Mouse (Mus musculus) liver, embryonic 12.5 days (tissue): Measurements from ENCODE around the gene Oprm1. TPM values are rescaled to one million over a fixed set of nuclear protein-coding genes. Genes with fewer than 3 reads are reported as not detected.

Source experiments
- ATAC-seq: fragments of 200-750 bp; cut with Nextera tagmentation; 2 replicates; pipeline ENCODE4 v1.8.0; 2017; ENCODE audit warnings: moderate number of reproducible peaks, mild to moderate bottlenecking, moderate library complexity
- H3K27ac ChIP-seq: fragments of 300-500 bp; sonication (generic); 2 replicates; pipeline ENCODE4 v1.5.1; 2016; ENCODE audit warnings: mild to moderate bottlenecking
- H3K27me3 ChIP-seq: fragments of 300-500 bp; sonication (generic); replicated peaks from 2 replicates; pipeline ENCODE4 v1.6.1; 2016; ENCODE audit warnings: mild to moderate bottlenecking, moderate library complexity
- H3K36me3 ChIP-seq: fragments of 300-500 bp; sonication (generic); 2 replicates; pipeline ENCODE4 v1.6.1; 2016; ENCODE audit warnings: mild to moderate bottlenecking, moderate library complexity
- H3K4me1 ChIP-seq: fragments of 300-500 bp; sonication (generic); 2 replicates; pipeline ENCODE4 v1.6.1; 2016
- H3K4me2 ChIP-seq: fragments of 300-500 bp; sonication (generic); 2 replicates; pipeline ENCODE4 v1.6.1; 2016; ENCODE audit warnings: mild to moderate bottlenecking, moderate library complexity
- H3K4me3 ChIP-seq: fragments of 300-500 bp; sonication (generic); 2 replicates; pipeline ENCODE4 v1.5.1; 2016; ENCODE audit warnings: mild to moderate bottlenecking, moderate library complexity
- H3K9ac ChIP-seq: fragments of 300-500 bp; sonication (generic); 2 replicates; pipeline ENCODE4 v1.6.1; 2016; ENCODE audit warnings: mild to moderate bottlenecking, moderate library complexity
- H3K9me3 ChIP-seq: fragments of 300-500 bp; sonication (generic); replicated peaks from 2 replicates; pipeline ENCODE4 v1.6.1; 2016; ENCODE audit warnings: mild to moderate bottlenecking, moderate library complexity
- WGBS: fragments of 180-500 bp; shearing (Covaris S2); methylation state at CpG from one replicate; pipeline ENCODE4 v1.1.7; 2016; ENCODE audit not compliant: insufficient replicate concordance; 5-methylcytosine and 5-hydroxymethylcytosine counted together
- polyA plus RNA-seq: library from polyadenylated mRNA; unstranded; fragments of >200 nt; fragmentation: Nextera tagmentation; extraction: Ambion mirVana; gene quantifications from 2 replicates; pipeline ENCODE4 v1.2.1, GENCODE M21; 2016

The Oprm1 gene
- polyA plus RNA-seq, 1 experiment from 2014 or later, result not detected

GRCm38 (mm10) chr10:7062993-7063392 is 304.7 kb downstream of the Oprm1 start:
- Histone ChIP-seq H3K4me2 (no peak overlapping the region), H3K9me3 (no peaks in the 10 kb centered on the region), H3K9ac (no peak overlapping the region), H3K27ac (no peak overlapping the region), H3K27me3 (no peaks in the 10 kb centered on the region), H3K4me3 (no peak overlapping the region), H3K4me1 (no peaks in the 10 kb centered on the region), H3K36me3 (no peaks in the 10 kb centered on the region)
- 16% methylated on average over 7 of the region's 7 CpGs for WGBS
- ATAC-seq, result no peak

GRCm38 (mm10) chr10:7063752-7064457 is 305.6 kb downstream of the Oprm1 start:
- Histone ChIP-seq H3K4me3 (no peak overlapping the region), H3K27ac (no peak overlapping the region)

GRCm38 (mm10) chr10:7068608-7069007 is 310.3 kb downstream of the Oprm1 start:
- Histone ChIP-seq H3K9ac (no peak overlapping the region), H3K27ac (no peak overlapping the region), H3K4me1 (no peaks in the 10 kb centered on the region), H3K4me2 (no peak overlapping the region), H3K9me3 (no peaks in the 10 kb centered on the region), H3K27me3 (no peaks in the 10 kb centered on the region), H3K4me3 (no peak overlapping the region), H3K36me3 (no peaks in the 10 kb centered on the region)
- no peak for ATAC-seq
- 46% methylated on average over 12 of the region's 12 CpGs for WGBS

More at GRCm38 (mm10) chr10:7063752-7064457, 305.6 kb downstream of the Oprm1 start:
- Histone ChIP-seq H3K4me1 (no peaks in the 10 kb centered on the region), H3K36me3 (no peaks in the 10 kb centered on the region), H3K27me3 (no peaks in the 10 kb centered on the region), H3K9ac (no peak overlapping the region), H3K4me2 (no peak overlapping the region), H3K9me3 (no peaks in the 10 kb centered on the region)
- 36% methylated on average over 9 of the region's 9 CpGs for WGBS
- ATAC-seq, result no peak

- no peak overlapping the region for H3K27ac ChIP-seq
- no peak overlapping the region for H3K4me3 ChIP-seq
- H3K27me3 ChIP-seq, result no peaks in the 10 kb centered on the region
- no peak overlapping the region for H3K4me2 ChIP-seq
- H3K9ac ChIP-seq, result no peak overlapping the region
- H3K4me1 ChIP-seq, result no peaks in the 10 kb centered on the region
- no peaks in the 10 kb centered on the region for H3K36me3 ChIP-seq
- no peaks in the 10 kb centered on the region for H3K9me3 ChIP-seq
- WGBS, result 69% methylated on average over 2 of the region's 2 CpGs
- ATAC-seq, result no peak
These were observed 310.8 kb downstream of the Oprm1 start for GRCm38 (mm10) chr10:7069090-7069489.

- H3K27me3 ChIP-seq, result no peaks in the 10 kb centered on the region
- H3K36me3 ChIP-seq, result no peaks in the 10 kb centered on the region
- ATAC-seq, result no peak
- no peaks in the 10 kb centered on the region for H3K4me1 ChIP-seq
- no peak overlapping the region for H3K4me2 ChIP-seq
- H3K4me3 ChIP-seq, result no peak overlapping the region
- H3K9me3 ChIP-seq, result no peaks in the 10 kb centered on the region
- 56% methylated on average over 8 of the region's 8 CpGs for WGBS
- no peak overlapping the region for H3K27ac ChIP-seq
- no peak overlapping the region for H3K9ac ChIP-seq
These were observed 312.0 kb downstream of the Oprm1 start for GRCm38 (mm10) chr10:7070100-7070835.

- H3K4me3 ChIP-seq, result no peak overlapping the region
- H3K9ac ChIP-seq, result no peak overlapping the region
- H3K36me3 ChIP-seq, result no peaks in the 10 kb centered on the region
- 74% methylated on average over 5 of the region's 5 CpGs for WGBS
- no peak overlapping the region for H3K4me2 ChIP-seq
- H3K27me3 ChIP-seq, result no peaks in the 10 kb centered on the region
- no peaks in the 10 kb centered on the region for H3K4me1 ChIP-seq
- H3K27ac ChIP-seq, result no peak overlapping the region
- no peak for ATAC-seq
- H3K9me3 ChIP-seq, result no peaks in the 10 kb centered on the region
These were observed 312.6 kb downstream of the Oprm1 start for GRCm38 (mm10) chr10:7070924-7071323.

GRCm38 (mm10) chr10:7074231-7074630 is 315.9 kb downstream of the Oprm1 start:
- no peak for ATAC-seq
- Histone ChIP-seq H3K27ac (no peak overlapping the region), H3K9ac (no peak overlapping the region), H3K27me3 (no peaks in the 10 kb centered on the region), H3K4me1 (no peaks in the 10 kb centered on the region), H3K36me3 (no peaks in the 10 kb centered on the region), H3K9me3 (no peaks in the 10 kb centered on the region), H3K4me3 (no peak overlapping the region), H3K4me2 (no peak overlapping the region)
- WGBS, result 46% methylated on average over 2 of the region's 2 CpGs

- Histone ChIP-seq H3K9me3 (no peaks in the 10 kb centered on the region), H3K27me3 (no peaks in the 10 kb centered on the region), H3K4me2 (no peak overlapping the region), H3K4me1 (no peaks in the 10 kb centered on the region), H3K36me3 (no peaks in the 10 kb centered on the region), H3K27ac (no peak overlapping the region), H3K4me3 (no peak overlapping the region), H3K9ac (no peak overlapping the region)
- WGBS, result 74% methylated on average over 2 of the region's 2 CpGs
- ATAC-seq, result no peak
These were observed 317.4 kb downstream of the Oprm1 start for GRCm38 (mm10) chr10:7075661-7076060.

GRCm38 (mm10) chr10:7076201-7076600 is 317.9 kb downstream of the Oprm1 start:
- no peaks in the 10 kb centered on the region for H3K4me1 ChIP-seq
- H3K27ac ChIP-seq, result no peak overlapping the region
- no peak overlapping the region for H3K9ac ChIP-seq
- no peak for ATAC-seq
- WGBS, result 11% methylated on average over 8 of the region's 8 CpGs
- H3K4me3 ChIP-seq, result no peak overlapping the region
- no peak overlapping the region for H3K4me2 ChIP-seq
- no peaks in the 10 kb centered on the region for H3K9me3 ChIP-seq
- no peaks in the 10 kb centered on the region for H3K36me3 ChIP-seq
- H3K27me3 ChIP-seq, result no peaks in the 10 kb centered on the region

- Histone ChIP-seq H3K9ac (no peak overlapping the region), H3K4me2 (no peak overlapping the region), H3K27ac (no peak overlapping the region), H3K4me3 (no peak overlapping the region), H3K27me3 (no peaks in the 10 kb centered on the region), H3K9me3 (no peaks in the 10 kb centered on the region), H3K4me1 (no peaks in the 10 kb centered on the region), H3K36me3 (no peaks in the 10 kb centered on the region)
- ATAC-seq, result no peak
- 54% methylated on average over 7 of the region's 8 CpGs for WGBS
These were observed 318.4 kb downstream of the Oprm1 start for GRCm38 (mm10) chr10:7076662-7077211.

- Histone ChIP-seq H3K4me2 (no peak overlapping the region), H3K36me3 (no peaks in the 10 kb centered on the region), H3K9me3 (no peaks in the 10 kb centered on the region), H3K4me3 (no peak overlapping the region), H3K27ac (no peak overlapping the region), H3K27me3 (no peaks in the 10 kb centered on the region), H3K9ac (no peak overlapping the region), H3K4me1 (no peaks in the 10 kb centered on the region)
- WGBS, result 60% methylated on average over 7 of the region's 7 CpGs
- no peak for ATAC-seq
These were observed 319.1 kb downstream of the Oprm1 start for GRCm38 (mm10) chr10:7077389-7077808.

GRCm38 (mm10) chr10:7077971-7078370 is 319.7 kb downstream of the Oprm1 start:
- Histone ChIP-seq H3K9me3 (no peaks in the 10 kb centered on the region), H3K4me3 (no peak overlapping the region), H3K4me2 (no peak overlapping the region), H3K36me3 (no peaks in the 10 kb centered on the region), H3K4me1 (no peaks in the 10 kb centered on the region), H3K27ac (no peak overlapping the region), H3K27me3 (no peaks in the 10 kb centered on the region), H3K9ac (no peak overlapping the region)
- WGBS, result 81% methylated on average over 1 of the region's 1 CpGs
- no peak for ATAC-seq
